Mouse (Mus musculus): ENCODE measurements around the gene Col5a1.
A peak's percentile ranks its signal among the peaks of the same experiment; 100 is the strongest.

The Col5a1 gene

GRCm38 (mm10) chr2:27886608-27887460 is 609 bp downstream of the Col5a1 start:
- peak; percentile 48 for DNase-seq

GRCm38 (mm10) chr2:27887461-27888264 is 1.4 kb downstream of the Col5a1 start:
- no peak for DNase-seq

GRCm38 (mm10) chr2:27888603-27889545 is 2.6 kb downstream of the Col5a1 start:
- DNase-seq: peak; percentile 47

- no peak for DNase-seq
Measured at GRCm38 (mm10) chr2:27891922-27892541, 5.8 kb downstream of the Col5a1 start.

- no peak for DNase-seq
Measured at GRCm38 (mm10) chr2:27893015-27893414, 6.8 kb downstream of the Col5a1 start.

GRCm38 (mm10) chr2:27894986-27895385 is 8.8 kb downstream of the Col5a1 start:
- DNase-seq: no peak

GRCm38 (mm10) chr2:27895648-27896047 is 9.4 kb downstream of the Col5a1 start:
- DNase-seq: no peak

- no peak for DNase-seq
Measured at GRCm38 (mm10) chr2:27897161-27897560, 10.9 kb downstream of the Col5a1 start.

GRCm38 (mm10) chr2:27899894-27900293 is 13.7 kb downstream of the Col5a1 start:
- peak; percentile 68 for DNase-seq

- DNase-seq: no peak
Measured at GRCm38 (mm10) chr2:27901076-27901475, 14.9 kb downstream of the Col5a1 start.

- DNase-seq: no peak
Measured at GRCm38 (mm10) chr2:27901525-27902245, 15.5 kb downstream of the Col5a1 start.

- no peak for DNase-seq
Measured at GRCm38 (mm10) chr2:27902318-27902717, 16.1 kb downstream of the Col5a1 start.

GRCm38 (mm10) chr2:27905411-27905810 is 19.2 kb downstream of the Col5a1 start:
- no peak for DNase-seq

GRCm38 (mm10) chr2:27910501-27910900 is 24.3 kb downstream of the Col5a1 start:
- no peak for DNase-seq

GRCm38 (mm10) chr2:27912546-27913275 is 26.5 kb downstream of the Col5a1 start:
- no peak for DNase-seq

GRCm38 (mm10) chr2:27915726-27916125 is 29.5 kb downstream of the Col5a1 start:
- no peak for DNase-seq

- DNase-seq: peak; percentile 44
Measured at GRCm38 (mm10) chr2:27916316-27916715, 30.1 kb downstream of the Col5a1 start.

- no peak for DNase-seq
Measured at GRCm38 (mm10) chr2:27917177-27917576, 31.0 kb downstream of the Col5a1 start.

GRCm38 (mm10) chr2:27918106-27918505 is 31.9 kb downstream of the Col5a1 start:
- no peak for DNase-seq

- no peak for DNase-seq
Measured at GRCm38 (mm10) chr2:27919309-27919850, 33.2 kb downstream of the Col5a1 start.

GRCm38 (mm10) chr2:27922053-27922452 is 35.8 kb downstream of the Col5a1 start:
- DNase-seq: no peak
